Mouse (Mus musculus): ENCODE measurements around the gene Fam107b. TPM values are rescaled to one million over a fixed set of nuclear protein-coding genes. Genes with fewer than 3 reads are reported as not detected.
A peak's percentile ranks its signal among the peaks of the same experiment; 100 is the strongest.

Fam107b gene
- polyA plus RNA-seq, 1 experiment from 2014 or later: 43.9 TPM

GRCm38 (mm10) chr2:3731316-3732015 lies 161.2 kb downstream of the Fam107b start:
- peaks cover 28% of the 10 kb centered on the region for H3K4me1 ChIP-seq
- H3K9me3 ChIP-seq: no peaks in the 10 kb centered on the region
- H3K9ac ChIP-seq: no peak overlapping the region
- no peak overlapping the region for H3K27ac ChIP-seq
- H3K36me3 ChIP-seq: no peaks in the 10 kb centered on the region
- no peak overlapping the region for H3K4me2 ChIP-seq (replicated peaks)
- no peak overlapping the region for H3K4me3 ChIP-seq
- 85% methylated on average over 14 of the region's 14 CpGs for WGBS
- H3K27me3 ChIP-seq: no peaks in the 10 kb centered on the region
- ATAC-seq (ENCODE audit: insufficient number of reproducible peaks, insufficient read depth, low FRiP score, low TSS enrichment): no peak

- no peak overlapping the region for H3K4me2 ChIP-seq (replicated peaks)
- no peaks in the 10 kb centered on the region for H3K36me3 ChIP-seq
- peaks cover 44% of the 10 kb centered on the region for H3K4me1 ChIP-seq
- H3K27me3 ChIP-seq: no peaks in the 10 kb centered on the region
- H3K27ac ChIP-seq: no peak overlapping the region
- 42% methylated on average over 6 of the region's 6 CpGs for WGBS
- no peak overlapping the region for H3K4me3 ChIP-seq
- no peak for ATAC-seq (ENCODE audit: insufficient number of reproducible peaks, insufficient read depth, low FRiP score, low TSS enrichment)
- no peaks in the 10 kb centered on the region for H3K9me3 ChIP-seq
- no peak overlapping the region for H3K9ac ChIP-seq
Measured at GRCm38 (mm10) chr2:3737917-3738694, 167.8 kb downstream of the Fam107b start.

GRCm38 (mm10) chr2:3738734-3739133 lies 168.4 kb downstream of the Fam107b start:
- no peak overlapping the region for H3K4me3 ChIP-seq
- no peak overlapping the region for H3K27ac ChIP-seq
- no peaks in the 10 kb centered on the region for H3K27me3 ChIP-seq
- H3K9ac ChIP-seq: no peak overlapping the region
- no peak overlapping the region for H3K4me2 ChIP-seq (replicated peaks)
- H3K9me3 ChIP-seq: no peaks in the 10 kb centered on the region
- no peak for ATAC-seq (ENCODE audit: insufficient number of reproducible peaks, insufficient read depth, low FRiP score, low TSS enrichment)
- WGBS: 80% methylated on average over 12 of the region's 12 CpGs
- no peaks in the 10 kb centered on the region for H3K36me3 ChIP-seq
- peaks cover 44% of the 10 kb centered on the region for H3K4me1 ChIP-seq

- no peak overlapping the region for H3K4me3 ChIP-seq
- no peak overlapping the region for H3K4me2 ChIP-seq (replicated peaks)
- no peak for ATAC-seq (ENCODE audit: insufficient number of reproducible peaks, insufficient read depth, low FRiP score, low TSS enrichment)
- H3K36me3 ChIP-seq: no peaks in the 10 kb centered on the region
- 78% methylated on average over 7 of the region's 7 CpGs for WGBS
- H3K9me3 ChIP-seq: no peaks in the 10 kb centered on the region
- no peak overlapping the region for H3K27ac ChIP-seq
- H3K27me3 ChIP-seq: no peaks in the 10 kb centered on the region
- no peak overlapping the region for H3K9ac ChIP-seq
- H3K4me1 ChIP-seq: peaks cover 45% of the 10 kb centered on the region
Measured at GRCm38 (mm10) chr2:3739351-3739961, 169.2 kb downstream of the Fam107b start.

DNA sequence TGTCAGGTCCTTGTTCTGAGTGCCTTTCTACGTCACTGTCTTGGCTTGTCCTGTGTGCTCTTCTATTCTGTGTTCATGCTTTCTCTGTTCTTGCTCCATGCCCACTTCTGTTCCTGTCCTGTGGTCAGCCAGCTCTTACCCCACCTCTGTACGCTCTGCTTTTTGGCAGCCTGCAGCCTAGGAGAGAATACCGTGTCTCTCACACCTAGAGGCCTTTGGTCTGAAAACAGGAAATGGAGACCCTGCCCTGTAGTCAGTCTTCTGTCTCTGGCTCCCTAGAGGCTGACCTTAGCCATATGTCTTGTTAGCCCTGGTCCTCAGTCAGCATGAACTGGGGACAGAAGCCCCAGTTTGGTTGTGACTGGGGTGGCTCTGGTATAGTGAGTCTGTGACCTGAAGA lies 170.0 kb downstream of the Fam107b start:
- Histone ChIP-seq H3K9me3 (no peaks in the 10 kb centered on the region), H3K36me3 (no peaks in the 10 kb centered on the region), H3K9ac (no peak overlapping the region), H3K4me2 (replicated peaks) (no peak overlapping the region), H3K4me1 (peaks cover 43% of the 10 kb centered on the region), H3K27me3 (no peaks in the 10 kb centered on the region), H3K27ac (no peak overlapping the region), H3K4me3 (no peak overlapping the region)
- WGBS: 68% methylated on average over 3 of the region's 3 CpGs
- no peak for ATAC-seq (ENCODE audit: insufficient number of reproducible peaks, insufficient read depth, low FRiP score, low TSS enrichment)

DNA sequence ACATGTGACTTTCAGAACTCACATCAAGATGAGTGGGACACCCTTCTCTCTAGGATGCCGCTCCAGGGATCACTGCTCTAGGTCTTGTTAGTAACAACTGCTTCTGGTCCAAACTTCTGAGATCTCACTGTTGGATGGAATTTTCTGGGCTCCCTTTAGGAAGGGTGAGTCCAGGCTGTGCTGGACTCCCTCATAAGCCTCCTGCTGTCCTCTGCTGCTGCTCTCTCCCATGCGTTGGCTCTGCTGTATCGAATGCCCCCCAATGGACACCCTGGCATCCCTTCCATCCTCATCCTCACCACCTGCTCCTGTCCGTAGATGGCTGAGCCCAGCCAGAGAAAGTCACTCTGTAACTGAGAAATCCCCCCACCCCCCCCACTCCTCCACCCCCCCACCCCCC lies 170.4 kb downstream of the Fam107b start:
- Histone ChIP-seq H3K27ac (no peak overlapping the region), H3K4me2 (replicated peaks) (no peak overlapping the region), H3K9me3 (no peaks in the 10 kb centered on the region), H3K36me3 (no peaks in the 10 kb centered on the region), H3K4me3 (no peak overlapping the region), H3K9ac (no peak overlapping the region), H3K4me1 (peaks cover 43% of the 10 kb centered on the region), H3K27me3 (no peaks in the 10 kb centered on the region)
- WGBS: 80% methylated on average over 4 of the region's 4 CpGs
- no peak for ATAC-seq (ENCODE audit: insufficient number of reproducible peaks, insufficient read depth, low FRiP score, low TSS enrichment)

GRCm38 (mm10) chr2:3742519-3742918 lies 172.2 kb downstream of the Fam107b start:
- Histone ChIP-seq H3K27me3 (no peaks in the 10 kb centered on the region), H3K9ac (no peak overlapping the region), H3K4me2 (replicated peaks) (no peak overlapping the region), H3K36me3 (no peaks in the 10 kb centered on the region), H3K9me3 (no peaks in the 10 kb centered on the region), H3K4me1 (peaks cover 31% of the 10 kb centered on the region), H3K4me3 (no peak overlapping the region), H3K27ac (no peak overlapping the region)
- 87% methylated on average over 6 of the region's 6 CpGs for WGBS
- ATAC-seq (ENCODE audit: insufficient number of reproducible peaks, insufficient read depth, low FRiP score, low TSS enrichment): no peak

DNA sequence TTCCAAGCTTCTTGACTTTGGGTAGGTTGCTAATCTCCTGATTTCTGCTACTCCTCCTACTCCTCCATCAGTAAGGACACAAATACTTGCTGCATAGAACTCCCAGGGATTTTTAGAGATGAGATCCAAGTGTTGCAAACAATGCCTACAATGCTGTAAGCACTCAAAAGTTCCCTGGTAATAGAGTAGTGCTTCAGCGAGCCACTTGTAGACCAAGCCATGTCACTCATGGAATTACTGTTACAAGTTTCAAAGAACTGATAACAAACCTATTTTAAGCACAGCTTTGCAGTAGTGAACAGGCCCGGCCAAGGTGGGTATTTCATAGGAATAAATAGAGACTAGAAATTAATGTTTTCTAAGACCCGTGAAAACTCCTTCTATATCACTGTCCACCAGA lies 174.8 kb downstream of the Fam107b start:
- no peak for ATAC-seq (ENCODE audit: insufficient number of reproducible peaks, insufficient read depth, low FRiP score, low TSS enrichment)
- WGBS: 86% methylated on average over 3 of the region's 3 CpGs

DNA sequence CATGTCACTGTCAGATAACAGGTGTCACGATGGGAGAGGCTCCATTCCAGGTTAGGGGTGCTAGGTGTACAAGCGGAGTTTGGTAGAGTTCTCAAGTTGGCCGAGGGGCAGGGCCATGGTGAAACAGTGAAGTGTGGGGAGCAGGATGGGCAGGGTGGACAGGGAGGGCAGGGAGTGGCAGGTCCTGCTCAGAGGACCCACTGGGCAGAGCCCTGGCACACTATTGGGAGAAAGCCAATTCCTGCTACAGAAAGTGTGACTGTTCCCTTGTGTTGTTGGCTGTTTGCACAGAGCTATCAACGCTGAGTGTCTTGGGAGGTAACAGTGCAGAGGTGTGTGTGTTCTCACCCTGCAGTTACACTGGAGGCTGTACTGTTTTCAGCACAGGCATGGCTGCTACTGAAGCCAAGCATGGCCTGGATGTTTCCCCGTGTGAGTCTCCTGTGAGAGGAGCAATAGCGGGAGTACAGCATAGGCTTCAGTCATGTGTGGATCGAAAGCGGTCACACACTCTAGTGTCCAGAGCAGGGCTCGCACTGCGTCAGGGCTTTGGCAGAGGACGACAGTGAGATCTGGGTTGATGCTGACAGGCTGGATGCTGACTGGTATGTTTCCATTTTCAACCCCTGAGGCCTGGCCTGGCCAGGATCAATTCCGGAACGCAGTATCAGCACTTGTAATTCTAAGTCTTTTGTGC lies 175.8 kb downstream of the Fam107b start:
- WGBS: 85% methylated on average over 13 of the region's 13 CpGs
- Histone ChIP-seq H3K27ac (no peak overlapping the region), H3K4me1 (peaks cover 25% of the 10 kb centered on the region)

More for the DNA sequence above, 174.8 kb downstream of the Fam107b start:
- H3K4me2 ChIP-seq (replicated peaks): no peak overlapping the region
- no peaks in the 10 kb centered on the region for H3K9me3 ChIP-seq
- H3K27me3 ChIP-seq: no peaks in the 10 kb centered on the region
- H3K4me3 ChIP-seq: no peak overlapping the region
- H3K36me3 ChIP-seq: no peaks in the 10 kb centered on the region
- no peak overlapping the region for H3K27ac ChIP-seq
- H3K9ac ChIP-seq: no peak overlapping the region
- H3K4me1 ChIP-seq: peaks cover 31% of the 10 kb centered on the region

GRCm38 (mm10) chr2:3748714-3749503 lies 178.6 kb downstream of the Fam107b start:
- Histone ChIP-seq H3K4me3 (no peak overlapping the region), H3K36me3 (no peaks in the 10 kb centered on the region), H3K9ac (no peak overlapping the region), H3K4me1 (peaks cover 29% of the 10 kb centered on the region), H3K9me3 (no peaks in the 10 kb centered on the region), H3K27me3 (no peaks in the 10 kb centered on the region), H3K27ac (0 out of 2 replicates have a peak overlapping the region, but pooled peaks have one; percentile 5), H3K4me2 (replicated peaks) (no peak overlapping the region)
- no peak; the same call in 1 of the 2 replicates for ATAC-seq (ENCODE audit: insufficient number of reproducible peaks, insufficient read depth, low FRiP score, low TSS enrichment)
- WGBS: 50% methylated on average over 12 of the region's 12 CpGs

More for the DNA sequence above, 175.8 kb downstream of the Fam107b start:
- ATAC-seq (ENCODE audit: insufficient number of reproducible peaks, insufficient read depth, low FRiP score, low TSS enrichment): no peak
- Histone ChIP-seq H3K27me3 (no peaks in the 10 kb centered on the region), H3K4me3 (no peak overlapping the region), H3K9me3 (no peaks in the 10 kb centered on the region), H3K36me3 (no peaks in the 10 kb centered on the region), H3K9ac (no peak overlapping the region), H3K4me2 (replicated peaks) (no peak overlapping the region)

GRCm38 (mm10) chr2:3749504-3750024 lies 179.3 kb downstream of the Fam107b start:
- no peak for ATAC-seq (ENCODE audit: insufficient number of reproducible peaks, insufficient read depth, low FRiP score, low TSS enrichment)
- H3K9me3 ChIP-seq: no peaks in the 10 kb centered on the region

More at GRCm38 (mm10) chr2:3749504-3750024, 179.3 kb downstream of the Fam107b start:
- WGBS: 43% methylated on average over 6 of the region's 6 CpGs
- no peak overlapping the region for H3K9ac ChIP-seq
- H3K4me3 ChIP-seq: no peak overlapping the region
- peaks cover 28% of the 10 kb centered on the region for H3K4me1 ChIP-seq
- no peaks in the 10 kb centered on the region for H3K36me3 ChIP-seq
- H3K4me2 ChIP-seq (replicated peaks): no peak overlapping the region
- no peaks in the 10 kb centered on the region for H3K27me3 ChIP-seq
- no peak overlapping the region for H3K27ac ChIP-seq

All from embryonic facial prominence, embryonic 12.5 days (tissue).